Mouse (Mus musculus): ENCODE data around the gene Kiz.

DNA sequence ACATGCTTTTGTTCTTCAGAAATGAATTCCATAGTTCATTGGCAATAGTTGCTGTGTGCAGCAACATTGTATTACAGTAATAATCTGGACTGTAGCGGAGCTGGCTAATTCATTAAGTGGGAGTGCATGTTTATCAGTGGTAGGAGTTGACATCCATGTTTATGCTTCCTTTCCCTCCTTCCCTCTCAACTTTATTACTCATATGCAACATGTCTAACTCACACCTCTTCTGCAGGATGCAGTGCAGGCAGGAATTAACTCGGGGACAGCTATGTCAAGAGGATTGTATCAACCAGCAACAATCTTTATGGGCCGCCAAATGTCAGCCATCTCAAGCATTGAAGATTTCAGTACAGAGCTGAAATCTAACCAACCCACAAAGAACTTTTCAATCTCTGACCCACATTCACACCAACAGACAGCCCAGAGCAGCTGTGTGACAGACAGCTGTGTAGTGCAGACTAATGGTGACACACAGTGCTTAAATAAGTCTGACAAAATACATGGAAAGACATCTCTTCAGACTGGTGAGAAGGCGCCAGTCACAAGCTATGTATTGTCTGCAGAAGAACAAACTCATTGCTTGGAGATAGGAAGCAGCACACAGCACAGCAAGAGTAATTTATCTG lies 33.2 kb downstream of the Kiz start:
- TF ChIP-seq CTCF (IDR thresholded peaks at IDR 0.05; ENCODE audit: low read depth, low read length) (no peak), POLR2A (IDR thresholded peaks at IDR 0.05; ENCODE audit: extremely low read depth, insufficient read depth, low read length) (no peak)

All from liver, adult 2 months (tissue).